Mouse (Mus musculus) CH12.LX (cell line): ENCODE results near the gene Reln. TPM values are rescaled to one million over a fixed set of nuclear protein-coding genes. Genes with fewer than 3 reads are reported as not detected.

Experiments used
- DNase-seq: peaks from one replicate; pipeline ENCODE4 v3.0.0-alpha.2; 2013; ENCODE audit errors: extremely low read depth
- H3K27ac ChIP-seq: 2 replicates; pipeline ENCODE4 v1.5.1; 2012; ENCODE audit warnings: low read depth, mild to moderate bottlenecking, control low read depth, moderate library complexity; ENCODE audit not compliant: insufficient read depth
- H3K27me3 ChIP-seq: replicated peaks from 2 replicates; pipeline ENCODE3; 2012; ENCODE audit warnings: inconsistent platforms
- H3K36me3 ChIP-seq, 2 experiments: replicated peaks in 1 of 2; 2 replicates each; pipeline versions ENCODE3 to v1.6.1; 2012; ENCODE audit warnings: inconsistent platforms in 1 of 2, low read length in 1 of 2, mild to moderate bottlenecking in 1 of 2, mixed read lengths in 1 of 2, moderate library complexity in 1 of 2; ENCODE audit not compliant: control insufficient read depth in 1 of 2, insufficient read depth in 1 of 2
- H3K4me1 ChIP-seq, 2 experiments: 2 replicates each; pipeline ENCODE4 v1.6.1; 2012; ENCODE audit warnings: inconsistent platforms in 1 of 2, moderate library complexity in 1 of 2; ENCODE audit not compliant: insufficient read depth in 2 of 2, control insufficient read depth in 1 of 2
- H3K4me2 ChIP-seq: 2 replicates; pipeline ENCODE4 v1.6.1; 2012; ENCODE audit warnings: low read depth, mild to moderate bottlenecking, control low read depth; ENCODE audit not compliant: poor library complexity, insufficient read depth, severe bottlenecking
- H3K4me3 ChIP-seq, 3 experiments: fragments of 150-350 bp in 1 of 3; sonication (generic) in 1 of 3; replicated peaks in 1 of 3; 2 replicates each; pipeline versions ENCODE3 to v1.5.1; 2011 to 2012; ENCODE audit warnings: low read depth in 2 of 3, low read length in 2 of 3, mild to moderate bottlenecking in 2 of 3, moderate library complexity in 2 of 3, control low read depth in 1 of 3, improper control_type of control experiment in 1 of 3, inconsistent platforms in 1 of 3, mixed read lengths in 1 of 3; ENCODE audit not compliant: poor library complexity in 1 of 3
- H3K79me2 ChIP-seq: replicated peaks from 2 replicates; pipeline ENCODE4 v1.6.1; 2012; ENCODE audit warnings: mild to moderate bottlenecking, moderate library complexity; ENCODE audit not compliant: control insufficient read depth, poor library complexity, insufficient read depth, severe bottlenecking; ENCODE audit errors: extremely low read depth
- H3K9ac ChIP-seq: 2 replicates; pipeline ENCODE4 v1.6.1; 2012; ENCODE audit warnings: low read depth, mild to moderate bottlenecking, control low read depth, moderate library complexity; ENCODE audit not compliant: insufficient read depth
- H3K9me3 ChIP-seq: replicated peaks from 2 replicates; pipeline ENCODE3; 2012; ENCODE audit warnings: low read length, inconsistent platforms, mixed read lengths
- BHLHE40 ChIP-seq: IDR thresholded peaks from 2 replicates; pipeline ENCODE4 v1.6.1; 2011; ENCODE audit warnings: mild to moderate bottlenecking, low read depth, low read length, improper control_type of control experiment
- CHD2 ChIP-seq: IDR thresholded peaks from 2 replicates; pipeline ENCODE4 v1.6.1; 2011; ENCODE audit warnings: low read length, improper control_type of control experiment
- CTCF ChIP-seq, 2 experiments: IDR thresholded peaks in 1 of 2; conservative IDR thresholded peaks in 1 of 2; 2 replicates each; pipeline ENCODE4 v1.5.1; 2011 to 2012; ENCODE audit warnings: low read depth in 2 of 2, low read length in 2 of 2, improper control_type of control experiment in 1 of 2, inconsistent platforms in 1 of 2, mild to moderate bottlenecking in 1 of 2, moderate library complexity in 1 of 2
- EP300 ChIP-seq: IDR thresholded peaks from 2 replicates; pipeline ENCODE4 v1.6.1; 2011; ENCODE audit warnings: low read length, improper control_type of control experiment
- HCFC1 ChIP-seq: IDR thresholded peaks from 2 replicates; pipeline ENCODE4 v1.6.1; 2012; ENCODE audit warnings: low read depth, mild to moderate bottlenecking, inconsistent platforms, low read length, improper control_type of control experiment
- JUN ChIP-seq: IDR thresholded peaks from 2 replicates; pipeline ENCODE4 v1.6.1; 2011; ENCODE audit warnings: low read depth, mild to moderate bottlenecking, low read length, improper control_type of control experiment, moderate library complexity; ENCODE audit not compliant: insufficient read depth
- JUND ChIP-seq: conservative IDR thresholded peaks from 2 replicates; pipeline ENCODE4 v1.6.1; 2011; ENCODE audit warnings: low read depth, low read length, improper control_type of control experiment
- MEF2A ChIP-seq: IDR thresholded peaks from 2 replicates; pipeline ENCODE4 v1.6.1; 2014; ENCODE audit warnings: low read depth, mild to moderate bottlenecking, inconsistent platforms, low read length, improper control_type of control experiment, borderline replicate concordance
- NELFE ChIP-seq: IDR thresholded peaks from 2 replicates; pipeline ENCODE4 v1.6.1; 2011; ENCODE audit warnings: low read depth, low read length, improper control_type of control experiment
- PAX5 ChIP-seq: IDR thresholded peaks from 2 replicates; pipeline ENCODE4 v1.6.1; 2012; ENCODE audit warnings: low read length, inconsistent platforms, mixed read lengths
- RAD21 ChIP-seq: IDR thresholded peaks from 2 replicates; pipeline ENCODE4 v1.6.1; 2011; ENCODE audit warnings: low read depth, mild to moderate bottlenecking, low read length, improper control_type of control experiment, moderate library complexity
- SMC3 ChIP-seq: IDR thresholded peaks from 2 replicates; pipeline ENCODE4 v1.6.1; 2011; ENCODE audit warnings: low read depth, low read length, improper control_type of control experiment
- UBTF ChIP-seq: IDR thresholded peaks from 2 replicates; pipeline ENCODE4 v1.6.1; 2012; ENCODE audit warnings: low read depth, mild to moderate bottlenecking, inconsistent platforms, low read length, improper control_type of control experiment, moderate library complexity
- USF2 ChIP-seq: conservative IDR thresholded peaks from 2 replicates; pipeline ENCODE4 v1.6.1; 2011; ENCODE audit warnings: low read depth, low read length, improper control_type of control experiment
- ZC3H11A ChIP-seq: IDR thresholded peaks from 2 replicates; pipeline ENCODE4 v1.6.1; 2012; ENCODE audit warnings: low read depth, mild to moderate bottlenecking, inconsistent platforms, low read length, improper control_type of control experiment
- ZKSCAN1 ChIP-seq: IDR thresholded peaks from 2 replicates; pipeline ENCODE4 v1.6.1; 2012; ENCODE audit warnings: low read depth, inconsistent platforms, low read length, improper control_type of control experiment, borderline replicate concordance
- ZMIZ1 ChIP-seq: IDR thresholded peaks from 2 replicates; pipeline ENCODE4 v1.6.1; 2012; ENCODE audit warnings: low read depth, mild to moderate bottlenecking, inconsistent platforms, low read length, improper control_type of control experiment
- ZNF384 ChIP-seq: IDR thresholded peaks from 2 replicates; pipeline ENCODE4 v1.6.1; 2012; ENCODE audit warnings: low read depth, low read length, improper control_type of control experiment, inconsistent platforms
- dilution Hi-C: fragments of 300-500 bp; cut with MboI; formaldehyde crosslinking; loops from 2 replicates; pipeline ENCODE4 v1.14.3; 2020; ENCODE audit warnings: low sequenced_read_pairs; ENCODE audit not compliant: extremely low pct_unique_long_range_greater_than_20kb, extremely low pct_ligation_motif_present
- in situ Hi-C: fragments of 300-500 bp; cut with MboI; formaldehyde crosslinking; loops from 3 replicates; pipeline ENCODE4 v1.14.3; 2019; ENCODE audit warnings: low sequenced_read_pairs, low pct_ligation_motif_present, low pct_unique_long_range_greater_than_20kb, mixed read lengths
- polyA plus RNA-seq: library from polyadenylated mRNA; unstranded; fragments of >175 nt; gene quantifications from 2 replicates; pipeline ENCODE4 v1.2.1, GENCODE M21; 2012; ENCODE audit warnings: low read depth; ENCODE audit not compliant: insufficient read length
- total RNA-seq, 2 experiments: library from RNA; depleted of rRNA; stranded (reverse); fragments of 300-350 nt in 1 of 2; fragments of >200 nt in 1 of 2; gene quantifications; 2 replicates each; pipeline ENCODE4 v1.2.3; 2012 to 2014

Reln gene
- total and polyA plus RNA-seq, 3 experiments, result 0.03 to 0.04 TPM; not detected in 1

GRCm38 (mm10) chr5:22024108-22024507, 320.4 kb downstream of the Reln start:
- no peak overlapping the region for H3K27ac ChIP-seq
- dilution Hi-C loops, result no loop called here
- peaks cover 2% of the 10 kb centered on the region for H3K27me3 ChIP-seq
- in situ Hi-C loops, result no loop called here
- TF ChIP-seq JUN (no peak), ZNF384 (peak; percentile 58)
- H3K36me3 ChIP-seq, result no peaks in the 10 kb centered on the region
- H3K79me2 ChIP-seq, result no peaks in the 10 kb centered on the region
- no peak overlapping the region for H3K4me3 ChIP-seq
- peaks cover 2 to 26% of the 10 kb centered on the region in 2 experiments; a peak in 3 of 4 replicates for H3K4me1 ChIP-seq
- no peak overlapping the region for H3K9ac ChIP-seq
- DNase-seq, result no peak
- no peak overlapping the region for H3K4me2 ChIP-seq
- H3K9me3 ChIP-seq, result no peaks in the 10 kb centered on the region

DNA sequence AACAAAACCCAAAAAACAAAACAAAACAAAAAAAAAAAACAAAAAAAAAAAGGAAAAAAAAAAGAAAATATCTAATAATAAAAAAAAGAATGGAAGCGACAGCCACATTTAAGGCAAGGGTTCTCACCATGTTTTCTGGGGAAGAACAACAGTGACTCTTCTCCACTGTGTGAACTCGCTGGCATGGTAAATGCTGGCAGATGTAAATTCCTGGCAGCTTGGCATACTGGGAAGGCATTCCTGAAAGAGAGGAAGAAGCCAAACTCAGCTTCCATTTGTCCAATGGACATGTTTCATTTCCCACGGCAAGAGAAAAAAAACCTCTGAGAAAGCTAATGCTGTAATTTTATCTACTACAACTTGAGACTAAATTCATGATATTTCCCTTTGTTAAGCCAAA, 326.6 kb downstream of the Reln start:
- Histone ChIP-seq H3K9ac (no peak overlapping the region), H3K4me2 (no peak overlapping the region), H3K4me3 (no peak overlapping the region), H3K9me3 (no peaks in the 10 kb centered on the region), H3K27me3 (no peaks in the 10 kb centered on the region), H3K36me3 (no peaks in the 10 kb centered on the region), H3K79me2 (no peaks in the 10 kb centered on the region), H3K27ac (no peak overlapping the region), H3K4me1 (peaks cover 2 to 3% of the 10 kb centered on the region in 2 experiments; a peak in 1 of 4 replicates)
- no peak for TF ChIP-seq EP300
- no peak for TF ChIP-seq ZKSCAN1
- no peak for TF ChIP-seq SMC3
- no peak for TF ChIP-seq BHLHE40
- TF ChIP-seq RAD21, result no peak
- no peak for TF ChIP-seq HCFC1
- TF ChIP-seq NELFE, result no peak
- TF ChIP-seq CTCF (conservative IDR thresholded peaks at IDR 0.05 in 1 of 2, IDR thresholded peaks at IDR 0.05 in 1 of 2; ENCODE audit: low read depth in 2 of 2, low read length in 2 of 2), result no peak
- no peak for TF ChIP-seq MEF2A
- no peak for TF ChIP-seq JUND
- no peak for TF ChIP-seq ZMIZ1
- TF ChIP-seq ZC3H11A, result no peak
- TF ChIP-seq CHD2, result no peak
- TF ChIP-seq UBTF, result no peak
- no peak for TF ChIP-seq USF2
- TF ChIP-seq PAX5, result no peak
- in situ Hi-C loops, result no loop called here
- dilution Hi-C loops, result no loop called here
- DNase-seq, result no peak
